Mouse (Mus musculus) monocyte, adult 5-6 weeks (primary cell): ENCODE data around the gene Ogdh. TPM values are rescaled to one million over a fixed set of nuclear protein-coding genes. Genes with fewer than 3 reads are reported as not detected.

ENCODE experiments used
- ATAC-seq: fragments of 153-309, 156-312 bp; replicated peaks from 2 replicates; pipeline ENCODE4 v1.8.0; 2017; ENCODE audit warnings: mild to moderate bottlenecking; ENCODE audit not compliant: low TSS enrichment, insufficient number of reproducible peaks, severe bottlenecking, poor library complexity, low FRiP score
- total RNA-seq: library from RNA; stranded (forward); fragments of 200-1000, 200-491, 200-594 nt; gene quantifications from 3 replicates; pipeline ENCODE4 v1.2.3, GENCODE M21; 2017

Gene Ogdh
- total RNA-seq, 1 experiment from 2014 or later, result 81.0 TPM

DNA sequence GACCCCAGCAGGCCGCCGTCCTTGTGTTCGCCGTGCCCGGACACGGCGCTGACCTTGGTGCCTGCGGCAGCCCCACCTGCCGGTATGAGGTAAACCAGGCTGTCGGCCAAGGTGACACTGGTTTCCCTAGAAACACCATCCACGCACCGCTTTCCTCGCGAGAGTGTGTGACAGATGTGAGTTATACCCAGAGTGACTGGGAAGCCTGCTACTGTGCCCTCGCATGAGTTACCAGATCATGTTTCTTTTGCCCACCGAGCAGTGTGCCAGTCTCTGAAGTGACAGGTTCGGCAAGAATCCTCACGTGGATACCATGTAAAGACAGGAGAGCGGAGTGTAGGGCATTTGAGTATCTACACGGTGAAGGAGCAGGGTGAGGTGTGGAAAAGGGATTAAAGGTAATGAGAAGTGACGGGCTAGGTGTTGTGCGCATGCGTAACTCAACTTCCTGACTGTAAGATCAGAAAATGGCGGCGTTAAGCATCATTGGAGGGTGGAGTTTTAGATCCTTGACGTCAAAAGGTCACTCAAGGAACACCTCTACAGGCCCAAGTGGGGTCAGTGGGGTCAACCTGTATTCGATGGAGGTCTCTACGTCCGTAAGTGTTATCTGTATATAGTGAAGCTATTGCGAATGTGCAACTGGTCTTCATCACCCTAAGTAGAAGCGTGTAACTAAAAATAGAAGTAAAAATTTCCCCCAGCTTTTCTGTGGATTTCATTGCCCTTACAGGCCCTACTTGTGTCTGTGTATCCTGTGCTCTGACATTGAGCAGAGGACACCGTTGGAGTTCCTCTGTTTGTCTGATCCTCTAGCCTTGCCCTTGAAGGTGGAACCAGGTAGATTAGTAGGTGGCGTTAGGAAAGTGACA lies 919 bp downstream of the Ogdh start:
- ATAC-seq, result peak; percentile 57

DNA sequence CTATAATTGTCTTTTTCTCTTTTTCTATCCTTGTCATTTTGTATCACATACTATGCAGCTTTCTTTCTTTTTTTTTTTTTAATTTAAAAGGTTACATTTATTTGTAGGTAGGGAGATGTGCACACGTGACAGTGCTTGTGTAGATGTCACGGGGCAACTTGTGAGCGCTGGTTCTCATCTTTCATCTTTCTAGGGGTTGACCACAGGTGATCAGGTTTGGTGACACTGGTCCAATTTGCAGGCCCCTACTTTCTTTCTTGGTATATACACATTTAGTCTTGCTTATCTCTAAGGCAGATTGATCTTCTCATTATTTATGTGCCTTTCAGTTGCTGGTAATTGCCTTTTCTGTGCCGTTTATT lies 1.5 kb downstream of the Ogdh start:
- ATAC-seq, result no peak

DNA sequence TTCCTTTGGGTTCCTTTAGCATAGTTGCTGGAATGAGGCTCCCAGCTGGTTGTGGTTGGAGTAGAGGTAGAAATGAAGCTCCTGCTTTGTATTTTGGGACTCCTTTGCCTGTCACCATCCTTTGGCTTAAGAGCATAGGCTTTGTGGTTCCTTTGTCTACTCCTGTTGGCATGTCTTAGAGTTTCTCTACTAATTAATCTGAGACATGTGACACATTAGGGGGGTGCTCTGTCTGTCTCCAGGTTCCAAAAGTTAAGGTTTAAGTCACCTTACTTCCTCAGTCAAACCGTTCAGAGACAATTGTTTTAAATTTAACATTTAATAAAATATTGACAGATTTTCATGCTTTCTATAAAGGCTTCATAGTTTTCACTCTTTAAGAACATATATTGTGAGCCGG lies 2.2 kb downstream of the Ogdh start:
- ATAC-seq, result no peak

DNA sequence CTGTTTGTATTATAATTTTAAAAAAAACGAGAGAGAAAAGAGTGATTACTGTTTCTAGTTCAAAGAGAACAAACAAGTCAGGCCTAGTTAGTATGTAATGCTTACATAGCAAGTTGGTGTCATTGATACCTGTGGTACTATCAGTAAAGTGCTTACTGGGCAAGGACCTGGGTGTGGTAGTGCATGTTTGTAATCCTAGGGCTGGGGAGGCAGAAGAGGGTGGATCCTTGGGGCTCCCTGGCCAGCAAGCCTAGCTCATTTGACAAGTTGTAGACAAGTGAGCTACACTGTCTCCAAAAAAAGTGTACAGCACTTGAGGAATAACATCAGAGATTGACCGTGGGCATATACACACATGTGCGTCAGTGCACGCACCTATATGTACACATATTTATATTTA lies 3.2 kb downstream of the Ogdh start:
- no peak for ATAC-seq

DNA sequence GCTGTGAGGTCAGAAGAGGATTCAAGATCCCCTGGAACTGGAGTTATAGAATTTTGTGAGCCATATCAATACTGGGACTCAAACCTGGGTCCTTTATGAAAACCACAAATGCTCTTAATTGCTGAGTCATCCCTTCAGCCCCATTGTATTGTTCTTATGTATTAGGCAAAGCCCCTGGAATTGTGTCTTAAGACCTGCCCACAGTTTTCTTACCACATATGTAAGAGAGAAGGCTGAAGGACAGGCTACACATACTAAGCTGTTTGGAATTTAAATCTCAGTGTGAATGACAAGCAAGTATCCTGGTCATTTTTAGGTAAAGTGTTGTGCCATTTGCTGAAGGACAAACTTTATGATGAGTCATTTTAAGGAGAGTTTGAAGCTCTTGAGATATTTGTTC lies 4.6 kb downstream of the Ogdh start:
- no peak for ATAC-seq

DNA sequence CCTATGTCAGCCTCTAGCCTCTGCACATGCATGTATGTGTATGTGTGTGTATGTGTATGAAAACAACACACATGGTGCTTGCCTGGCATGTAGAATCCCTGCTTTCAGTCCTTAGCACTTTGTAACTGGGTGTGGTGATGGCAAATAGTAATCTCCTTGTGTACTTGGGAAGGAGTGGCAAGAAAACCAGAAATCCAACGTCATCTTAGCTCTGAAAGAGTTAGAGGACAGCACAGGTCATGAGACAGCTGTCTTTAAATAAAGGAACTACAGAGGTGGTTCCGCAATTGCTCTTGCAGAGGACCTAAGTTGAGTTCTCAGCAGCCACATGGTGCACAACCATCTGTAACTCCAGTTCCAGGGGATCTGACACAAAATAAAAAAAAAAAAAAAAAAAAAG lies 8.0 kb downstream of the Ogdh start:
- peak; percentile 88 for ATAC-seq

DNA sequence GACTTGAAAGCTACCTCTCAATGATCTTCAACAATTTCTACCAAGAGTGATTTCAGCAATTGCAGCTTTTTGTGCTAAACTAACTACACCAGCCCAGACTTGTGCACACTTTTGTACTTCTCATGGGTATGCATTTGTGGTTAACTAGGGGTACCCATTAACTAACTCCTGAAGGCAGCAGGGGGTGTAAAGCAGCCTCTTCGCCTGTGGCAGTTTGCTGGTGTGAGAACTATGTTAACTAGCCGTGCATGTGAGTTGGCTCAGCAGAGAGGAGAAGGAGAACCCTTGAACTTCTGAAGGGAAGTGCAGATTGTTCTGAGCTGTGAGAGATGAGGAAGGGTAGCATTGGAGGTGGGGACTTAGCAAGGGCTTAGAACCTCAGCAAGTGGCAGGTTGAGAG lies 11.4 kb downstream of the Ogdh start:
- ATAC-seq, result no peak

DNA sequence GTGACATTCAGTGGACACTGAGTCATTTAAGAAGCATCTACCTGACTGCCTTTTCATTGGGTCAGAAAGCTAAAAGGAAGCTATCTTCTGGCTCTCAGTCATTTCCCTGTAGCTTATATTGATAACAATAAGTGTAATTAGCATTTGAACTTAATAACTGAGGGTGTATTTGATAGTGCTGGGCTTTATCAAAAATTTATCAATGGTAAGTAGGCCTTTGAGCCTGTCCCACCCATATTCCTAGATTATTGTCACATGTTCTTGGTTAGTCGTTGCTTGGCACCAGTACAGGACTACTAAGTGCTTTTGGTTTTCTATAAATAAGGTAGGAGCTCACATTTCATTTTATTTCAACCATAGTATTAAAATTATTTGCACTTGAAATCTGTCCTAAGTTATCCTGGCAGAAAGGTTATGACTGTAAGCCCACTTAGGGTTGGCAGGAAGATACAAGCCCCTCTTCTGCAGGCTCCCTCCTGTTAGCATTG lies 14.6 kb downstream of the Ogdh start:
- ATAC-seq, result no peak

DNA sequence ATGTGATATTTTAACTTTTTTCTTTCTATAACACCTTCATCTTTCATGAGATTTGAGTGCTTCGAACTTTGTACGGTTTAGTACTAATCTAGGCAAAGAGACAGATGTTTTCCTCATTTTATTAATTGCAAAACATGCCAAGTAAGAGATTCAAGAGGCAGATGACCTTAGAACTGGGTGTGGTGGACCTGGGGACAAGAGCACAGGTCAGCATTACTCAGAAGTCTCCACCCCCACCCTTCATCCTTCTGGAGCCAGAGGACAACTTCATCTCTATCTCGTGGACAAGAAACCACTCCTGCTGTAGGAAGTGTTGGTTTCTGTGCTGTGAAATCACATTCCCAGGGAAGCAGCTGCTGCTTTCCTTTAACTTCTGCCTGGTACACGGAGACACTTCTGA lies 16.7 kb downstream of the Ogdh start:
- no peak for ATAC-seq

DNA sequence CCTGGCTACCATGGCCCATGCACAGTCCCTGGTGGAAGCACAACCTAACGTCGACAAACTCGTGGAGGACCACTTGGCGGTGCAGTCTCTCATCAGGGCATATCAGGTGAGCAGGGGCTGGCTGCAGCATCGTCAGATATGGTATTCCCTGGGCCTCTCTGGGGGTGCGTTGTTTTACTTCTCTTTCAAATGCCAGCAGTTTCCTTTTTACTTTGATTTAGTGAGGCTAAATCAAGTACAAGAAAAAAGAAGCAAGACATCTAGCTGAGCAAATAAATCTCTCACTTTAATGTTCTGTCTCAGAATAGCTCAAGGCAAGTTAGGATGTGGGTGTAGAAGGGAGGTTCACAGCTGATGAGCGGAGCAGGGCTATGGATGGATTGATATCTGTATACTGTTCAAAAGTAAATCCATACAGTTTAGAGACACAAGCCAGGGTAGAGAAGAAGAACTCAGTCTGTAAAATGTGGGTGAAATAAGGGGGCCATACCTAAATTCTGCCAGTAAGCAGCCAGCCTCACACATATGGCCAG lies 22.5 kb downstream of the Ogdh start:
- ATAC-seq, result no peak

DNA sequence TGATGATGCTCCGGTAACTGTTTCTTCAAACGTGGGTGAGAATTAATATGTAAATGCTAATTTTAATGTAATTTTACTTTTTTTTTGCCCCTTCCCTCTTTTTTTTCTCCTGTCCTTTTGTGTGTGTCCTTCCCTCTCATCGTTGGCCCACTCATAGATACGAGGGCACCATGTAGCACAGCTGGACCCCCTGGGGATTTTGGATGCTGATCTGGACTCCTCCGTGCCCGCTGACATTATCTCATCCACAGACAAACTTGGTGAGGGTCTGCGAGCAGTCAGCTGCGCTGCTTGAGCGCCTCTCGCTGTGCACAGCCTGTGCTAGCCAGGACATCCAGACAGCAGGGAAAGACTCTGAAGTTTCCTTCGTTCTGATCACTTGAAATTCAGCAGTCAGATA lies 25.4 kb downstream of the Ogdh start:
- ATAC-seq, result no peak

DNA sequence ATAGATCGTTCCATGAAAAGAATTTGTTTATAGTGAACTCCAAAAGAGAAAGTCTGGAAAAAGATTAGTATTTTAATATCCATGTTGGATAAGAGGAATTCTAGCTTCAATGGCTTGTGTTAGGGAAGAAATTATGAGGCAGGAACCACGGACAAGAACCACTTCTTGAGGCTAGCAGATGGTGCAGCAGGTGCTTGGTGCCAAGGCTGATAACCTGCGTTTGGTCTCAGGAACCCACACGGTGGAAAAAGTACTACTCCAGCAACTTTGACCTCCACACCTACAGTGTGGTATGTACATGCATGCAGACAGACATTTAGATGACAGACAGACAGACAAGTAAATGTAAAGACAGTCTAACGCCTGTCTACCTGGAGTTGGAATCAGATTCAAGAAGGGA lies 27.1 kb downstream of the Ogdh start:
- no peak for ATAC-seq

DNA sequence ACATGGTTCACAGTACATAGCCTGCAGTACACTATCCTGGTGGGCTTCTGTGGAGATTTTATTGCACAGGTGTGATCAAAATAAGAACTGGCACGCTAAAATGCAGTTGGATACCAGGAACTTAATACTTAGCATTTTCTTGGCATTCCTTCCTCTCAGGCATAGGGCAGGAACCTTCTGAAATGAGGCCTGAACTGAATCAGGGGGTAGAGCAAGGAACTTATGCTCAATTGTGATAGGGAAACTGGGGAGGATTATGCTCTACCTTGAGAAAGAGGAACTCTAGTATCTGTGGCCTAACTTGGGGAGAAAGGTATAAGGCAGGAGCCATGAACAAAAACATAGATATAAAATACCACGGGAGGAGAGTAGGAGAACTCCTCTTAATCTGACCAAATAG lies 27.9 kb downstream of the Ogdh start:
- ATAC-seq, result no peak

DNA sequence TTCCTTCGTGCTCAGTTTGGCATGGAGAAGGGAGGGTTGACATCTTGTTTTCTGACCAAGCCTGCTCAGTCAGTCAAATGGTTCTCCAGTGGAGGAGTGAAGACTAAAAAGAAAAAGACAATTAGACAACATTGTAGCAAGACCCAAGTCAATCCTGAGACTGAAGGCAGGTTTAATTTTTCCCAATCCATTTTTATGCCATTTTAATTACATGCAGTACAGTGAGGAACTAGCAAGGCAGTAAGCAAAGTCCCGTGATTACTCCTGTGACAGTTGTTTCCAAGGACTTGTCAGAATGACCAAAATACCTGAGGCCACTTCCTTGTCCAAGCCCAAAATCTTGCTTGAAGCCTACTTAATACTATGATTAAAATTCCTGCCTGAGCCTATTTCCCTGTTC lies 30.7 kb downstream of the Ogdh start:
- no peak for ATAC-seq

DNA sequence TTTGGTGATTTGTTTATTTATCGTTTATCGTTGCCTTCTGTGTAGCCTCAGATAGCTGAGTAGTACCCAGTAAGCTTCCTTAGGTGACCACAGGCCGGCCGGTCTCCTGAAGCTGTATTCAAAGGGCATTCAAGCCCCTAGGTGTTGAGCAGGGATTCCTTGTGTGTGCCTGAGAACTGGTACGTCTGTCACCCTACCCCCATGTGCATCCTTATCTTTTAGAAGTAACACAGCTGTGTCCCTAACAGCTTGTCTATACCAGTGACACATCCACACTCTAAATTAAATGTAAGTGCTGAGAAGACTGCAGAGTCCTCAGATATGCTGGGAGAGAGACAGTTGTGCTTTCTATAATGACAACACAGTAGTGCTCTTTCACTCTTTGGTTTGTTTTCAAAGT lies 31.9 kb downstream of the Ogdh start:
- ATAC-seq, result no peak

DNA sequence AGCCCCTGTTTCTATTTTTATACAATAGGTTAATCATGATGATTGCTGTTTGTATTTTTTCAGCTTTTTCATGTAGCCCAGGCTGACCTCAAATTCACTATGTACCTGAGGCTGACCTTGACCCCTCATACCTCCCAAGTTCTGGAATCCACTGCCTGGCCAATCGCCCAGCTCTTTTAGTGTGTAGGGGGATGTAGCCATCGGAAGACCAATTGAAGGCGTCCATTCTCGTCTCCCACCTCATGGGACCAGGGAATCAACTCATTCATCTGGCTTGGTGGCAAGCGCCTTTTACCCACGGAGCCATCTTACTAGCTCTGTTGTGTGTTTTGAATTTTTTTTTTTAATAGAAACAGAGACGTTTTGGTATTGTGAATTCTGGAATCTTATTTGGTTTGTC lies 39.8 kb downstream of the Ogdh start:
- no peak for ATAC-seq

DNA sequence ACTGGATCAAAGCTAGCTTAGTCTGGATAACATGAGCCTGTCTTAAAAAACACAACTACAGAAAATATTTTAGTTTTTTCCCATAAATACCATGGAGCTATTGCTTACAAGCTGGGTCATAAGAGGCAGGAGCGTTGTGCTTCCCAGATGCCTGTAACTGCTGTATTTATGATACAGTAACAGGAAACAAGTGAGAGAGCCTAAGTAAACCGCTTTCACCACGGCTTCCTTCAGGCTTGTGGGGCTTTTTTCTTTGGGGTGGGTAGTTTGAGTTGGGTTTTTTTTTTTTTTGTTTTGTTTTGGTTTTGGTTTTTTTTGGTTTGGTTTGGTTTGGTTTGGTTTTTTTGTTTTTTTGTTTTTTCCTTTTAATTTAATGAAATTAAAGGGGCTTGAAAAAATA lies 41.2 kb downstream of the Ogdh start:
- ATAC-seq, result no peak

DNA sequence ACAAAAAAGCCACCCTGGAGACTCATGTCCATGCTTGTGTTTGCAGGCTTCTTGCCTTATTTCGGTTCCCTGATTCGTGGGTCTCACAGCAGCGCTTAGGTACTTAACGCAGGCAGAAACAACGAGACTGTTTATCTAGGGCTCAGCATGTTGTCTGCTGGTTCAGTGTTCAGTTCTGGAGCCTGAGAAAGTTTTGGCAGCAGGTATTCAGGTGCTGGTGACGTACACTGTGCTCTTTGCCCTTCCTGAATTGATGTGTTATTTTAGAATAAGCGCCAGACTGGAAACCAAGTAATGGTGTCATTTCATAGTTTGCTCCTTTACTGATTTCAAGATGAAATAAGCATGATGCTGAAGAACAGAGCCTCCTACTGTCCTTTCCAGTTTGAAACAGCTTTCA lies 42.0 kb downstream of the Ogdh start:
- ATAC-seq, result no peak

DNA sequence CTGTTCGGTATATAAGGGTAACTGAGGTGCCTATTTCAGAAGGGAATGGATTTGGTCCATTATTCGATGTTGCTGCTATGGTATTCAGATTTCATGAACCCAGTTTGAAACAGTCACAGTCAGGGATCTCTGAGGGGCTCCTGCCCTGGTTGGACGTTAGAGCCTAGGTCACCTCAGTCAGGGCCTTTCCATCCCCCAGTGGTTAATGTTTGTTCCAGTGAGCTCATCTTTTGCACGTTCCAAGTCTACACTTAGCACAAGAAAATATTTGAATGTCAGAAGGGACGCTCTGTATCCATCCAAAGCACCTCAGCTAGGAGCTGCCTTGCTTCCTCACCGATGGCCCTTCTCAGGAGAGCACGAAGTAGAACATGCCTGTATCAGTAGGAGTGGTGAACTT lies 43.9 kb downstream of the Ogdh start:
- ATAC-seq, result no peak

DNA sequence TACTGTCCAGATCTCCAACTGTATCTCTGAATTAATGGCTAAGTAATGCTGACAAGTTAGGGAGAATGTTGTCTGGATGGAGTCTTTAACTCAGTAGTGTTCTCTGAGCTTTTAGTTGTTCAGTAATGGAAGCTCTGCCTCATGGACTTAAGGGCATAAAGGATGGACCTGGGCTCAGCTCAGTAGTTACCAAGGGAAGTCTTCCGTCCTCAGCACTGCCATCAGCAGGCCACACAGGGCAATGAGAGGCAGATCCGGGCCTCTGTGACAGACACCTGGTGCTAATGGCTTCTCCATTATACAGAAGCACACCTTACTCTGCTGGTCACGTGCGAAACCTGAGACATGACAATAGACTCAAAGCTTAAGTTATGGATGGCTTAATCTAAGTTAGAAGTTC lies 45.3 kb downstream of the Ogdh start:
- no peak for ATAC-seq

DNA sequence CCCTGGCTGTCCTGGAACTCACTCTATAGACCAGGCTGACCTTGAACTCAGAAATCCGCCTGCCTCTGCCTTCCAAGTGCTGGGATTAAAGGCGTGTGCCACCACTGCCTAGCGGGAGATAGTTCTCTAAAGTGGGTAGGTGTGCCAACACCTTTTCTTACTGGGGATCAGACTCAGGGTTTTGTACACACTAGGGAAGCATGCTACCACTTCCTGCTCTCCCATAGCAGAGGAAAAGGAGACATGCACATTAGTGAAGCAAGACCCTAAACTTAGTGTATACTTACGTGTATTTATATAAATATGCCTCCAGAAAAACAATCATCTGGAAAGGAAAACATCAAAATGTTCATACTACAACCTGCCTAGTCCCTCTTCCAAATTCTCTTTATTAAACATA lies 54.5 kb downstream of the Ogdh start:
- ATAC-seq, result no peak
